Mouse (Mus musculus): Measurements from ENCODE around the gene Bbs10. TPM values are rescaled to one million over a fixed set of nuclear protein-coding genes. Genes with fewer than 3 reads are reported as not detected.

Bbs10 gene
- total RNA-seq (2021): 1 to 10 TPM; 7.3 to 8.6 TPM
- long read RNA-seq, experiment 1, transcript Bbs10-201 (2 exons, 2,744 nt): major isoform, 7 of 7 reads
- long read RNA-seq, experiment 1, partial matches to known transcripts: 0 of 7 reads
- long read RNA-seq, experiment 1, other reads (novel, unspliced or antisense): 0 of 7 reads
- long read RNA-seq, experiment 2, transcript Bbs10-201 (2 exons, 2,744 nt): major isoform, 6 of 6 reads
- long read RNA-seq, experiment 2, partial matches to known transcripts: 0 of 6 reads
- long read RNA-seq, experiment 2, other reads (novel, unspliced or antisense): 0 of 6 reads

- peak; percentile 76 to 88 for DNase-seq (ENCODE audit: low spot score in 2 of 2)
These were observed at the start of gene Bbs10 for GRCm38 (mm10) chr10:111298140-111299098. TSS of gene Bbs10 (plus strand) at chr10:111298679.

- no peak for DNase-seq (ENCODE audit: low spot score in 2 of 2)
These were observed 48.3 kb upstream of the Bbs10 start for GRCm38 (mm10) chr10:111250192-111250591.

GRCm38 (mm10) chr10:111251666-111252065 is 46.8 kb upstream of the Bbs10 start:
- DNase-seq (ENCODE audit: low spot score in 2 of 2): no peak

- DNase-seq (ENCODE audit: low spot score in 2 of 2): no peak
These were observed 43.3 kb upstream of the Bbs10 start for GRCm38 (mm10) chr10:111255228-111255627.

GRCm38 (mm10) chr10:111256156-111256555 is 42.3 kb upstream of the Bbs10 start:
- no peak for DNase-seq (ENCODE audit: low spot score in 2 of 2)

GRCm38 (mm10) chr10:111257358-111257757 is 41.1 kb upstream of the Bbs10 start:
- no peak for DNase-seq (ENCODE audit: low spot score in 2 of 2)

- DNase-seq (ENCODE audit: low spot score in 2 of 2): no peak
These were observed 40.2 kb upstream of the Bbs10 start for GRCm38 (mm10) chr10:111258256-111258655.

GRCm38 (mm10) chr10:111271687-111272086 is 26.8 kb upstream of the Bbs10 start:
- no peak for DNase-seq (ENCODE audit: low spot score in 2 of 2)

- no peak for DNase-seq (ENCODE audit: low spot score in 2 of 2)
These were observed 25.6 kb upstream of the Bbs10 start for GRCm38 (mm10) chr10:111272905-111273304.

GRCm38 (mm10) chr10:111273463-111274088 is 24.9 kb upstream of the Bbs10 start:
- no peak for DNase-seq (ENCODE audit: low spot score in 2 of 2)

- no peak for DNase-seq (ENCODE audit: low spot score in 2 of 2)
These were observed 22.7 kb upstream of the Bbs10 start for GRCm38 (mm10) chr10:111275822-111276221.

- DNase-seq (ENCODE audit: low spot score in 2 of 2): no peak
These were observed 848 bp upstream of the Bbs10 start for GRCm38 (mm10) chr10:111297631-111298030.

- no peak for DNase-seq (ENCODE audit: low spot score in 2 of 2)
These were observed 1.1 kb downstream of the Bbs10 start for GRCm38 (mm10) chr10:111299591-111299990.

GRCm38 (mm10) chr10:111301041-111301440 is 2.6 kb downstream of the Bbs10 start:
- DNase-seq (ENCODE audit: low spot score in 2 of 2): no peak

- DNase-seq (ENCODE audit: low spot score in 2 of 2): no peak
These were observed 4.0 kb downstream of the Bbs10 start for GRCm38 (mm10) chr10:111302486-111302885.

GRCm38 (mm10) chr10:111308850-111309501 is 10.5 kb downstream of the Bbs10 start:
- DNase-seq (ENCODE audit: low spot score in 2 of 2): no peak

GRCm38 (mm10) chr10:111313282-111313681 is 14.8 kb downstream of the Bbs10 start:
- no peak for DNase-seq (ENCODE audit: low spot score in 2 of 2)

- no peak for DNase-seq (ENCODE audit: low spot score in 2 of 2)
These were observed 16.3 kb downstream of the Bbs10 start for GRCm38 (mm10) chr10:111314636-111315395.

GRCm38 (mm10) chr10:111315940-111316339 is 17.5 kb downstream of the Bbs10 start:
- no peak for DNase-seq (ENCODE audit: low spot score in 2 of 2)

- no peak for DNase-seq (ENCODE audit: low spot score in 2 of 2)
These were observed 19.5 kb downstream of the Bbs10 start for GRCm38 (mm10) chr10:111318021-111318420.
